Mouse (Mus musculus): ENCODE measurements around the gene Olfr1225.
"Not testable (repeated sequence)": the region's sequence is repeated elsewhere in the genome, so short reads cannot be mapped to it uniquely, and the experiment has no call there.

Gene Olfr1225

DNA sequence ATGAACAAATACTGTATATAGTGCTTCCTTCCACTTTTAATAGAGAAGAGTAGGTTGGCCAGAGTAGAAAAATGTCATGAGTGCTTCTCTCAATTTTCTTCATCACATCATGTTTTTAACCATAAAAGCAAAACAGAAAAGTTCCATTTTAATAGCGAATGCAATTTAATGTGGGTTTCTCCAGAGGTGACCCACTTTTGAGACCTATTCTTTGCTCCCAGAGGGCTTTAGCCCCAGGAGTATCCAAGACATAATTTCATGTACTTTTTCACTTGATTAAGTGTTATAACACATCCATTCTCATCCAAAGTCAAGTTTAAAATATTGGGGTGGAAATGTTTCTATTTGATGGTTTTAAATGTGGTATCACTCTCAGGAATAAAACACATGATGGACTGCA is at the start of gene Olfr1225:
TSS of gene Olfr1225 (minus strand) at position 101 of the 400 bp plus-strand sequence.
- POLR2A ChIA-PET, result no interaction called here
- CTCF ChIA-PET, result no interaction called here

DNA sequence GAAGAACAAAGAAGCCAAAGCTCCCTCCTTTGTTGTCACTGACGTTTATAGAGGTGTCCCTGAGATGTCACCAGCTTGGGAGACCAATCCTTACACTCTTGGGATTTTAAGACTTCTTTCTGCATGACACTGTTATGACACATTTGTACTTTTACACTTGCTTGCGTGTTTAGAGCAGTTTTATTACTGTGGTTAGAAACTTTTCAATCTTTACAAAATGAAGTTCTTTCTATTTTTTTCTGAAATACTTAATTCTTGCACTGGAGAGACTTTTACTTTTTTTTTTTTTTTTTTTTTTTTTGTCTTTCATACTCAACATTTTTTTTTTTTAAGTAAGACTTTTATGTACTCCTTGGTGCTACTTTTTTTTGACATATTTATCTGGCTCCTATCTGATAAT is 25.5 kb upstream of the Olfr1225 start, which contains the start of gene Olfr1226:
TSS of gene Olfr1226 (minus strand) at position 101 of the 400 bp plus-strand sequence.
- CTCF ChIA-PET, result no interaction called here
- POLR2A ChIA-PET, result no interaction called here

DNA sequence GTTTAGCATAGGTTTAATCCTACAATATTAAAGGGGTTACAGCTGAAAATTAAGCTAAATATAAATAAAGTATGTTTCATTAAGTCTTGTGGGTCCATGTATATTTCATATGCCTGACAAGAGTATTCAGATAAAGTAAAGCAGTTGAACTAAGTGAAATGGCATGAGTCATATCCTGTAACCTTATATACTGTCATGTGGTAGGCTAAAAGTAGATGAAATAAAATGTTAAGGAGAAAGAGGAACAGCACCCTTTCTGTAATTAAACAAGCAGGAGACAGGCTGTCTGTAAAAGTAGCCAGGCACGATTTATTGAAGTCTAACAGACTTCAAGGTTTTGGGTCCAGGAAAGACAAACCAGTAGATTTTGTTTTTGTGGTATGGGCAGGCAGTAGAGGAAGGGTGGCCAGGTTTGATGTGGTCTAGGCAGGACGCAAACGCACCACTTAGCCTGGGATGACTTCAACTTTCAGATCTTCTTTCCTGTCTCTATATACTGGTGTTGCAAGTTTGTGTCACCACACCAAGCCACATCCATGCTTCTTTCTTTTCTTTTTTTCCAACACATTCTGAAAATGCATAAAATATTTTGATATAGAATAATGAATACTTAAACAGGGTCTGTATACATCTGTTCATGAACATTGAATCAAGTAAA is 22.0 kb upstream of the Olfr1225 start:
- POLR2A ChIA-PET, result no interaction called here
- CTCF ChIA-PET, result no interaction called here

DNA sequence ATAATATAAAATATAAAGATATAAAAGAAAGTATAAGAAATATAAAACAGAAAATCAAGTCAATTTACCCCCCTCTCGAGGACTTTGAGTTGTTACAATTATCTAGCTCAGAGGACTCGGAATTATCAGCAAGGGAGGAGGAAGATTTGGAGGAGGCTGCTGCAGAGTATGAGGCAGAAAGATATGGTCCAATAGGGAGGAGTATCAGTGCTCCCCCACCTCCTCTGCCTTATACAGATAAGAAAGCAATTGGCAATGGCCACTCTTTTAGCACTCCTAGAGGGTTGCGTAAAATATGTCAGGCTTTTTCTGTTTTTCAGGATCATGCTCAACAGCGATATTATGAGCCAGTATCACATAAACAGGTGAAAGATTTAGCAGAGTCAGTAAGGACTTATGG is 9.8 kb downstream of the Olfr1225 start:
- POLR2A ChIA-PET, CTCF ChIA-PET: not testable (repeated sequence)

DNA sequence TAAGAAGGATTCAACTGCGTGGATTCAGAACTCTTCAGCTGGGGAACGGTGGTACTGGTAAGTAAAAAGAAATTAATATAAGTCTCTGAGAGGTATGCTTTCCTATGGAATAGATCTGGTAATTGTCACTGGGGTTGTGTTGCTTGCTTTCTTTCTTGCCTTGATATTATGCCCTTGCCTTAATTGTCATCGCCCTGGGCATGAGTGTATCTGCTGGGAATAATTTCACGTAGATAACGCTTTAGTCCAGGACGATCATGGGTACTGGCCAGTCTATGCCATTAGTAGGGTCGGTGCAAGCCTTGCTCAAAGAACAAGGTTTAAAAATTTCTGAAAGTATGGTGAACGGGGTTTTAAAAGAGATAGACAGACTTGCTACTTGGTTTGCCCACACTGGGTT is 10.5 kb downstream of the Olfr1225 start, which contains the start of gene Olfr1224-ps1:
TSS of gene Olfr1224-ps1 (minus strand) at position 101 of the 400 bp plus-strand sequence.
- CTCF ChIA-PET, POLR2A ChIA-PET: not testable (repeated sequence)

DNA sequence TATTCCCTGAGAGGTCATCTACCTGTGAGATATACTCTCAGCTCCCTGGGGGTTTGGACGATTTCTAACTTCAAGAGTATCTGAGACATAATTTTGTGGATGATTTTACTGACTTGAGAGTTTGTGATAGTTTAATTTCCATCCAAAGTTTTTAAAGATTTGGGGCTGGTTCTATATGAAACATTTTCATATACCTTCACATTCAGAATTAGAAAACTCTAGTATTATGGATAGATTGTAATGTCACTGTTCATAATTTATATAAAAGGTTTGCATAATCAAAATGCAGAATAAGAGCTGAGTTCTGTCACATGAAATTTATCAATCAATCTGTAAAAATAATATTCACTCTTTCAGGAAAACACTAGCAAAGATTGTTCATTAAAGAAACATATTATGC is 23.0 kb downstream of the Olfr1225 start, which contains the start of gene Olfr1223:
TSS of gene Olfr1223 (minus strand) at position 101 of the 400 bp plus-strand sequence.
- ChIA-PET CTCF (no interaction called here), POLR2A (no interaction called here)

DNA sequence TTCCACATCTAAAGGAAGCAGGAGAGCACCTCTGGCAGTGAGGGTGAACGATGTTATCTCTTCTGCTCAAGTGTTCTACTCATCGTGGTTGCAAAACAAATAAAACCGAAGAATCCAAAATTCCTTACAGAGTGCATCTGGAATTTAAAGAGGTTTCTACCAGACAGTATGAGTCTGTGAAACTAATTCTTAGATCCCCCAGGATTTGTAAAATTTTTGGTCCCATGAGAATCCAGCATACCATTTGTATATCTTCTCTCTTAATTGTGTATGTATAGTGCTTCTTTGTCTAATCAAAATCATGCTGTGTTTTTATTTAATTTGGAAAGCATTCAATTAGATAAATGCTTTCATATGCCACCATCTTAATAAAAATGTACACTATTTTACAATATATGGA is 41.5 kb downstream of the Olfr1225 start, which contains the start of gene Olfr1222:
TSS of gene Olfr1222 (minus strand) at position 101 of the 400 bp plus-strand sequence.
- POLR2A ChIA-PET, result no interaction called here
- CTCF ChIA-PET, result no interaction called here
